Mouse (Mus musculus) left cerebral cortex, adult 18-20 months (tissue): ENCODE measurements at regions not wholly inside any gene's neighbourhood (a gene's known extent, or its start where the extent isn't known, plus 50 kb on each side); places are given as distances from the start of the nearest gene placed in this dataset.

Experiments
- DNase-seq, 2 experiments: peaks; one replicate each; pipeline ENCODE4 v3.0.0; 2021 to 2022; ENCODE audit warnings: low spot score in 2 of 2, mixed read lengths in 1 of 2

DNA sequence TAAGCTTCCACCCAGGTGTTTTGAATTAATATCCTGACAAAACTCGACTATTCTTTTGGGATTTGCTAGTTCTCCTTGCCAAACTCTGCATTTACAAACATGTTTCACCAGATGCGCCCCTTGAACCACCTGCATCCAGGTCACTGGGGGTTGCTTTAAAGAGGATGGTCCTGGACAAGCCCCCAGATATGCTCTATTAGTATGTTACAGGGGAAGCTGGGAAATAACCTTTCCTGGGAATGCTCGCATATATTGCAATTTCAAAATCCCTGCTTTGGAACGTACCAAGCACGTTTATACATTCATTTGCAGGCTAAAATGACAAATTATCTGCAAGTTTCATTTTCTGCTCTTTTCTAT is 205.2 kb upstream of the Xrcc4 start:
- no peak for DNase-seq

DNA sequence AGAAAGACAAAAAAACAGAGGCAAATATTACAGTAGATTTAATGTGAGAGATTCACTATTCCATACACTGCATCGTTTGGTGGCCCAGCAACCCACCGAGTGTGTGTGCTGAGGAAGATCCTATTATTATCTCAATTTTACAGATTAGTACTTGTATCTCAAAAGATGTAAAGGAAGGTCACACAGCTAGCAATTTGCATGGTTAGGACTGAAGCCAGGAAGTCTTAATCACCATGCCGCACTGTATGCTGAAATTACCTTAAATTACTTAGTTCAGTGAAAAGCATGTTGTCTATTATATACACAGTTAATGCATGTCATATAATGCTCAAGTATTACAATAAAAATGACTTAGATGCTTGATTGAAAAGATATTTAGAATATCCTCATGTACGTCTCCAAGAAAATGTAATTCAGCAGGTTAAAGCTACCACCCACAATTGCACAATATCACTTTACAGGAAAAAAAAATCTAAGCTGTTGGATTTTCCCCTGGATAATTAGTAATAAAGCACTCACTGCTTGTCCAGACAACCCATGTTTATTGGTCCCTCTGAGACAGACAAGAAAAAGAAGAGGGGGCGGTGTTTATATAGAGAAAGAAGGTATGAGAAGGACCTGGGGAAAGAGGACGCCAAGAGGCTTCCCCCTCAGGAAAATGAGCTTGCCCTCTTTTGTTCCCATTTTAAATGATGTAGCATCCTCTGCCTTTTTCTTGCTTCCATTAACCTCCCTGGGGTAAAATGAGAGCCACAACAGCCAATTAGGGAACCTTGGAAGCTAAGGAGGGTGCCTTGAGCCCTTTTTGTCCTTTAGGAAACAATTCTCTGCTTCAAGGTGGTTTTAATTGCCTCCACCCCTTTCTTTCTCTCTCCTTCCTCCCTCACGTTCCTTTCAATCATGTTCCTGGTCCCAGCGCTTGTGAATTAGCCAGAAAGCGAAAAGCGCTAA is 204.6 kb upstream of the Xrcc4 start:
- no peak for DNase-seq

DNA sequence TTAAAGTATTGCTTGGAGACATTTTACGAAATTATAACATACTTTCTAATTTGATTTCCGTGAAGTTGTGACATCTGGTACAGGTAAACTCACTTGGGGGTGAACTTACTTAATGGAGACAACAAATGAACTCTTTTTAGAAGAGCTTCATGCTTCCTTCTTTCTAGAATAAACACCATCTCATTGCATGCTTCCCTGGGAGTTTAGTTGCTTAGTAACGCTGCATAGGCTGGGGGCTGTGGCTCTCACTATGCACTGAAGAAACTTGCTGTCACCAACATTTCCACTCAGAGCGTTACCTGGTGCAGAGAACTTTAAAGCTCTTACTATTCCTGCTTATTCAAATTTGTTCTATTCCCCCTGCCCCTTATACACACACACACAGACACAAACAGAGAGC is 203.5 kb upstream of the Xrcc4 start:
- no peak for DNase-seq

DNA sequence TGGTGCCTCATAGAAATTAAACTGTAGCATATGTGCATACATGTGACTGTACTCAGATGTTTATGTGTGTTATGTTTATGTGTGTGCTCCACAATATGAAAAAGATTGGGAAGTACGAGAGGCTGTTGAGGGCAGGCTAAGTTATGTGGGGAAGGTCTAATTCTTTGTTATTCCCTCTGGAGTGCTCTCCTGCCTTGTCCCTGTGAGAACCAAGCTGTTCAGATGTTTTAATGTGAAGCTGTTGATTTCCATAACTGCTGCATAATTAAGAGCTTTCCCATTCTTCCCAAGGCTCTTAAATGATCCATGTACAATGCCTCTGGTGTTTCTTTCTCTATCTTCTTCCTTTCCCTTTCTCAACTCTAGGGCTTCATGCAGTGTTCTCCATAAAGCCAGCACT is 202.7 kb upstream of the Xrcc4 start:
- DNase-seq = no peak

DNA sequence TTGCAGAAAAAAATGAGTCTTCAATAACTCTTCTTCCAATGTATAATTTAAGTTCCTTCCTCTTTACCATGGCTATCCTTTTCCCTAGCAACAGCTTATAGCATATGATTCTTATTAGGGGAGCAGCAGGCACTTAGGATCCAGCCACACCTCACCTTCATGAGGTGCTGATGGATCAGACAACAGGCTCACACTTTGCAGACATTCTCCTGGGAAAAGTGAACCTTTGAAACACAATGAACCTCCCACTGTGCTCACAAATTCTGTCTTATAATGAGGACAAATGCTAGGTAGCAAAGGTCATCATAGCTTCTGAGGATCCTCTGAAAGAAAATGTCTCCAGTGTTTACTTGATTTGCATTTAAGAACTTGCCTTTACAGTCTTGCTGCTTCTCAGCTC is 191.6 kb upstream of the Xrcc4 start:
- DNase-seq = no peak

DNA sequence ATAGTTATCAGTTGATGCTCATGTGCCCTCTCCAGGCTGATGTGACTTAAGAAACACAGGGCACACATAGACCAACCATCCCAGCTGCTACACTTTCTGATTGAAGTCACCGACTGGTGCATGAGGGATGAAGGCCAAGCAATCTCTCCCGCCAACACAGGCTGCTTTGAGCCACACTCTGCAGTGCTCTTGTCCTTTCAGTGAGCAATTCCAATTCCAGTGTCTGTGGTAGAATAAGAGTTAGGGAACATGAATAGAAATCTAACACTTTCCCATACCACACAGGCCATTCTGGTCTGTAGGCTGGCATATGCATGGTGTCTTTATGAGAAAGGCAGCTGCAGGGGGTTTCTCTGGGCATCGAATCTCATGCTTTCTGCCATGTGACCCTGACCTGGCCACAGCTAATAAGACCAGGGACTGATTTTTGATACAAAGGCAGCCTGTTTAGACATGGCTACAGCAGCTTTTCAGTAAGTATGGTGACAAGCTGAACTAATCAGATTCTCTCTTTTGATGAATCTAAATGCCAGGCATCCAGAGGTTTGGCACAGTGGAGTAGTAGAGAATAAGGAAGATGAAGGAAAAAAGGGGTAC is 190.5 kb upstream of the Xrcc4 start:
- DNase-seq = no peak

DNA sequence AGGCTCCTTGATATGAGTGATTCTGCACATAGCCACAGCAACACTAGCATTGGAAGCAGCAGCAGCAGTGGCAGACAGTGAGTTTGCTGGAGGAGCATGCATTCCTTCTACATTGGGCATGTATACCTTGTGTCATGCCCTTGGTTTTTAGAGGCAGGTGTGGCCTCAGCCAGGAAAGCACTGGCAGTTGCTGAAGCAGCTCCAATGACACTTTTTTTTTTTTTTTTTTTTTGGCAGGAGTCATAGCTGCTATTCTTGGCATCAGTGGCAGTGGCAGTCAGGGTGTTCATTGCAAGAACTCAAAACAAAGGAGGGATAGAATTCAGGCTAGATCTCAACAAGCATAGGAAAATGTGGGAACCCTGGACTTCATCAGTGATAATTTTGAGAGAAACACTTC is 189.9 kb upstream of the Xrcc4 start:
- DNase-seq = no peak

DNA sequence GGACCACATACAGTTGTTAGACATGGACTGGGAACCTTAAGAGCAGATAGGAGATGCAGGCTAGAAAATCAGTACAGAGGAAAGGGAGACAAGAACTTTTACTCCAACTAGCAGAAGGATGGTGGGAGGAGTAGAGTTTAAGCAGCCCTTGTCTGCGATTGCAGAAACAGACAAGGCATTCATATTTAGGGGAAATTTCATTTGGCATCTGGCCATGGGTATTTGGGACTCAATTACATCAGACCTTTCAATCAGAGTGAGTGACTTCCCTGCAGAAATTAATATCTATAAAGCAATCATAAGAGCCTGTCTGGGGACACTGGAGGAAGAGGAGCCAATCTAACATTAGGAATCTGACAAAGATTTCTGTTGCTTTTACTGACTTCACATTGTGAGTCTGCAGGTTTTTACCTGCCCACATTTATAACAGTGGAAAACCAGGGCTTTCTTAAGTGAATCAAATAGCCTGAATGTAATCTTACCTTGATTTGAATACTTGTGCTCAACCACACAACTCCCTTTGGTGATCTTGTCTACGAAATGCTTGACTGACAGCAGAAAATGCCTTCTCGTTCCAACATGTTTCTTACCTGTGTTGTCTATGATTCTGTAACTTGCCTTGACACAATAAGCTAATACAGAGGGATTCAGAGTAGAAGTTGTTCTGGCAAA is 169.8 kb upstream of the Xrcc4 start:
- DNase-seq = no peak

DNA sequence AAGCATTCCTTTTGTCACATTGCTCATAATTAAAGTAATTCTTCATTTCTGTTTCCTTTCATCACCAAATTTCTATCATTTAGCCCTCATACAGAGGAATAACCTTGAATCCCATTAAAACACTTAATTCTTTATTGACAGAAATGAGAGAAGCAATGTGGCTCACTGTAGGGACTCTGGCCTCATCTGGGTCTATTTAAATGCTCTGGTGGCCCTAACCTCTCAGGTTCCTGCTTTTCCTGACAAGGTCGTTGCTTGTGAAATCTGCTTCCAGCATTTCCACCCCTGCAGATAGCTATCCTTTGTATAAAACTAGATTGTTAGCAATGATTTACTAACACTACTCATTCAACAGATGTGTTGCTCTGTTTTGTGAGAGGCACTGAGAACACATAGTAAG is 163.6 kb upstream of the Xrcc4 start:
- DNase-seq = no peak

DNA sequence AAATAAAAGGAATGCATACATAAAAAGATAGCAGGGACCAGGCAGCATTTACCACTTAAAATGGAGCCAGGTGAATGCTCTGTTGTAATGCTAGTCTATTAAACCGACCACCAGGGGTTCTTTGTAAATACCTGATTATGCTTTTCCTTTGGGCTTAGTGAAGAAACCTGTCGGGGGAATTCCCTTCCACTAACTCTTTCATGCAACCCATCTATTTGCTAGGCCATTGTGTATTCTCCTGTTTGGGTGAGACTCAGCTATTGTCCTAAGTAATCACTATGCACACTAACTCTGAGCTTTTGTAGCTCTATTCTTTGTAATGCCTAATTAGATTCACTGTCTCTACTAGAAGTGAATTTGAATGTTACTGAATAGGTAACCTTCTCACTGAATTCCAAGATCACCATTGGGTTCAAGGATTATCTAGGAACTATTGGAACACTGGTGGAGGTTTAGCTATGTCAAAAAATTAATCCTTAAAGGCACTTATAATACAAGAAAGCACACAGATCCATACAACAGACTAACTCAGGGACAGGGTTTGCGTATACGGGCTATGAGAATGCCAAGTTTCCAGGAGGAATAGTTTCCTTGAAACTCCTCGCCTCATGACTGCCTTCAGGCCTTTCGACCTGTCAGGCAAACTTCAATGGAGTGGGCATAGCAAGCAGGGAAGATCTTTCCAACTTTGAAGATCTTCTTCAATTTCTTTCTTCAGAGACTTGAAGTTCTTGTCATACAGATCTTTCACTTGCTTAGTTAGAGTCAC is 156.8 kb upstream of the Xrcc4 start:
- DNase-seq = no peak

DNA sequence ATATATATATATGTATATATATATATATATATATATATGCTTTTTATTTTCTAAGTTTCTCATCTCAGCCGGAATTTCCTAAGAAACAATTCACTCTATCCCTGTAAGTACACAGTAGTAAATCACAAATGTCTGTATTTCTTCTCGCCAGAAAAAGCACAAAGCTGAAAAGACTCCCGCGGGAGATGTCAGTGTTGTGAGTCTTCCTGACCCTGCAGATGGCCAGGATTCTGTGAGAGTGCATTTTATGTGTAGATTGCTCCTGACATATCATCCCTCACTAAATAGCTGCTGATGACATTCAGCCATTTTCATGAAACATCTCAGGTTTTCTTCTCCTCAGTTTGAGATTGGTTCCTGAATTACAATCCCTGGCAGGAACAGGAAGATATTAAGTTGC is 148.9 kb upstream of the Xrcc4 start:
- DNase-seq = no peak

DNA sequence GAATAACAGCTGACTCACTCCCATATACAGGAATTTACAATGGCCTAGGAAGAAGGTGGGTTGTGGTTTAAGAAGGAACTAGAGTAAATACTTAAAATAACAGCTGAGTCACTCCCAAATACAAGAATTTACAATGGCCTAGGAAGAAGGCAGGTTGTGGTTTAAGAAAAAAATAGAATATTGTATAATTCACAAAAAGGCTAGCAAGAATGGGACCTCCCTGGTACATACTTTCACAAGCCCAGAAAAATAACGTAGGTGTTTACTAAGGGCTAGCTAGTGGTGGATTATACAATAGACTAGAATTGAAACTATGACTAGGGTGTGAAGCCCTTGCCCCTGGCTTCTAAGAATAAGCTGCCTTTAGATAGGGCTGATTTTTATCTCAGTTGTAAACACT is 144.6 kb upstream of the Xrcc4 start:
- no peak for DNase-seq

DNA sequence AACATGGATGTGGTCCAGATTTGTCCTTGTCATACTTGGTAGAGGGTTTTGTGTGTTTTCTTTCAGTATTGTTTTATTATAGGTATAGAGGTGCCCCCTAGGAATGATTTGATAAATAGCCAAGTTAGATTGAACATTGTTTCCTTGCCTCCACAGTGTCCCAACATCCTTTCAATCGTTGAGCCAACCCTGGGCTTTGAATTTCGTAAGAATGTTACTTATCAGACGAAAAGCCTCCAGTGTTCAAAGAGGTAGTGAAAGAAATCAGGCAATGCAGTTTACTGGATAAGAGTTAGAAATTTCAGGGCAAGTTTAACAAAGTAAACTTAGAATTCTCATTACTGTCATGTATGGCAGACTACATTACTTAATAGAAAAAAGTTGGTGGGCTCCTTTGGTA is 144.2 kb upstream of the Xrcc4 start:
- no peak for DNase-seq

DNA sequence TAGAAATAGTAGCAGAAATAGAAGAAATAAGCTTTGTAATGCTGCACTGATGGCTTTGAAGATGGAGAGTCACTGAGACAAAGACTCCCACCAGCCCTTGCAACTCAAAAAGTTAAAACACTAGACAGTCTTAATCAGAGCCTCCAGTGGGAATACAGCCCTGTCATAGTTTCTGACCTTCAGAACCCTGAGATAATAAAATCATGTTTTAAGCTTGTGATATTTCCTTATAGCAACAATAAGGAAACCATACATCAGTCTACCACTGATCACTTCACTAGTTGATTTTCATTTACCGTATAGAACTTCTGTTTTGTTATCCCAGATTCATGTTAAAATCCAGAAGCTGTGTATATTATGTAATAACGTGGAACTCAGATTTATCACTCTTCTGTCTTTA is 139.7 kb upstream of the Xrcc4 start:
- DNase-seq = no peak

DNA sequence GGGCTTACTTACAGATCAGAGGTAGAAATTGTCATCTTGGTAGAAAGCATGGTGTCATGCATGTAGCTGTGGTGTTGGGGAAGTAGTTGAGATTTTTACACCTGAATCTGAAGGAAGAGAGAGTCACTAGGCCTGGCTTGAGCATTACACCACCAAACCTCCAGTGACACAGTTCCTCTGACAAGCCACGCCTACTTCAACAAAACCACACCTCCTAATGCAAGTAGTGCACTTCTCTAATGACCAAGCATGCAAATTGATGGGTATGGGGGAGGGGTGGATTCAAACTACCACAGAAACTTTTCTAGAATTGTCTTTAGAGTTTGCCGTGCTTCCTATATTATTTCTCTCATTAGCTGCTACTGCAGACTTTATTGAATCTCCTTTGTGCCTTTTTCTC is 136.8 kb upstream of the Xrcc4 start:
- DNase-seq = no peak

DNA sequence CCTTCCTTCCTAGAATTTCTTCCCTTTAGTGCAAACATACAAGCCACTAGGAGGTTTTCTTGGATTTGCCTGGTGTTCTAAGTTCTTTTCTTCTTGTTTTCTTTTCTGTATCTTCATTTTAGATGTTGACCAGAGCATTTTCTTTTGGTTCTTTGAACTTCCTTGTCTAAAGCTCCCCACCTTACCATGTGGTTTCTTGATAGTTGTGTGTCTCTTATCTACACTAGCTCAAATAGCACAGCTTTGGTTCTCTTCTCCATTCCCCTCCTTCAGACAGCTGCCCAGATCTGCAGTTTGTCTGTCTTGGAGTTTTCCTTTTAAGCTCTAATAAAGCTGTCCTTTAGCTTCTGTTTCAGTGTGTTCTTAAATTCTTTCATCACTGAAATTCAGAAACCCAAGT is 123.0 kb upstream of the Xrcc4 start:
- DNase-seq = no peak

DNA sequence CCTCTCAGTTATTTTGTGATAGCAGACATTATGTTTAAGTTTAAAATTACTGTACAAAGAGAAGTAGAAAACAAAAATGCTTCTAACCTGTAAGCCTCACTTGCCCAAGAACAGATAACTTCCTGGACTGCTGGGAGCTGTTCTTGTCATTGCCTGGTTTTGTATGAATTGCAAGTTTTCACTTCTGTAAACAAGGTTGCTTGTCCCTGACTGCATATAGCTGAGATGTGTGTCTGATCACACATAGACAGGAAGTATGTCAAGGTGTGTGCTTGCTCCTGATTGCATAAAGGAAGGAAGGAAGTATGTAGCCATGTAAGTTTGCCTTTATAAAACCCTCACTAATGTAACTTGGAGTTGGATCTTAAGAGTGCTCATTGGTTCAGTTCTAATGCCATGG is 118.5 kb upstream of the Xrcc4 start:
- DNase-seq = no peak
